Comparison of ENCODE assay signal across 9 mouse cellular contexts in the genomic region with DNA sequence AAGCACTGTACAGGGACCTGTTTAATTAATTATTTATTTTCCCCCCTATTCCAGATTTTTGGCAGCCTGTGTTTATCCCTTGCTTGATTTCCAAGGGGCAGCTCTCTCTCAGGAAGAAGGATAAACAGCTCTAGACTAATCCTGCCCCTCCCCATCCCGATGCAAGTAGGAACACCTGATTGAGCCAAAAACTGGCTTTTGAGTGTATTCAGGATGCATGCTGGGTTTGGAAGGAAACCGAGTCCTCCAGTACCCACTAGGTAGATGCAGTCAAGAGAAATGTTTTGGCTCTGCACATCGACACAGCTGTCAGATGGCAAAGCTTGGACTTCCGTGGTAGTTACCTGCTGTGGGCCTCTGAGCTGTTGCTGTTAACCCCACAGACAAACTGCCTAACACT. TPM values are rescaled to one million over a fixed set of nuclear protein-coding genes. Genes with fewer than 3 reads are reported as not detected.
DNase-seq lines count a peak whose midpoint lies in the region; ATAC-seq lines count a peak whose summit lies in the region.
"Had no signal": no experiment of that assay in that cellular context is flagged by ENCODE, and none has a peak within 500 bp of the region (broad histone marks: within the 10 kb centered on the region; RNA-seq: fewer than 3 reads in every experiment).

No protein-coding gene starts in this region.

- H3K4me1 ChIP-seq in limb, embryonic 13.5 days, result peaks cover 35% of the 10 kb centered on the region
- peaks cover 41% of the 10 kb centered on the region for H3K4me1 ChIP-seq in limb, embryonic 10.5 days
- H3K4me1 ChIP-seq in embryonic facial prominence, embryonic 14.5 days (ENCODE audit: control insufficient read depth, insufficient read depth, low read length), result peaks cover 7% of the 10 kb centered on the region; the same call in 1 of the 2 replicates
- peaks cover 58% of the 10 kb centered on the region for H3K4me1 ChIP-seq in hindbrain, embryonic 13.5 days (replicated peaks)
- peaks cover 36% of the 10 kb centered on the region for H3K4me1 ChIP-seq in midbrain, embryonic 16.5 days (ENCODE audit: control insufficient read depth, insufficient read depth, low read length)

- ATAC-seq in limb, embryonic 13.5 days (ENCODE audit: low FRiP score, low read depth), result no peak
- no peak for ATAC-seq in embryonic facial prominence, embryonic 14.5 days (ENCODE audit: low read depth)
- ATAC-seq in hindbrain, embryonic 13.5 days (ENCODE audit: low FRiP score), result no peak
- no peak for ATAC-seq in midbrain, embryonic 16.5 days
- ATAC-seq in monocyte, adult 5-6 weeks (replicated peaks; ENCODE audit: insufficient number of reproducible peaks, low FRiP score, low TSS enrichment, poor library complexity, severe bottlenecking), result no peak

- H3K9ac ChIP-seq in limb, embryonic 13.5 days, result no peak overlapping the region
- H3K9ac ChIP-seq in embryonic facial prominence, embryonic 14.5 days (ENCODE audit: low read depth, low read length), result no peak overlapping the region
- H3K9ac ChIP-seq in hindbrain, embryonic 13.5 days, result peak overlapping the region; percentile 92
- H3K9ac ChIP-seq in midbrain, embryonic 16.5 days (ENCODE audit: low read depth, low read length), result peak overlapping the region; percentile 95

- no peaks in the 10 kb centered on the region for H3K9me3 ChIP-seq in limb, embryonic 13.5 days
- no peaks in the 10 kb centered on the region for H3K9me3 ChIP-seq in limb, embryonic 10.5 days (replicated peaks)
- no peaks in the 10 kb centered on the region for H3K9me3 ChIP-seq in embryonic facial prominence, embryonic 14.5 days (ENCODE audit: control insufficient read depth, low read length)
- H3K9me3 ChIP-seq in hindbrain, embryonic 13.5 days, result no peaks in the 10 kb centered on the region
- no peaks in the 10 kb centered on the region for H3K9me3 ChIP-seq in midbrain, embryonic 16.5 days (replicated peaks; ENCODE audit: control insufficient read depth, low read length, poor library complexity, severe bottlenecking)

- H3K27ac ChIP-seq in limb, embryonic 13.5 days, result no peak overlapping the region
- H3K27ac ChIP-seq in limb, embryonic 10.5 days, result no peak overlapping the region
- H3K27ac ChIP-seq in embryonic facial prominence, embryonic 14.5 days (replicated peaks; ENCODE audit: low read depth, low read length), result no peak overlapping the region
- H3K27ac ChIP-seq in hindbrain, embryonic 13.5 days, result no peak overlapping the region
- peak overlapping the region; percentile 61; the same call in 1 of the 2 replicates for H3K27ac ChIP-seq in midbrain, embryonic 16.5 days (ENCODE audit: low read length)

- DNase-seq in limb, embryonic 10.5 days (ENCODE audit: low spot score), result no peak
- DNase-seq in embryonic facial prominence, embryonic 14.5 days (ENCODE audit: low spot score), result no peak
- DNase-seq in left cerebral cortex, adult 9 months (ENCODE audit: low spot score in 2 of 2), result no peak
- DNase-seq: adrenal gland, postnatal 25 days; heart, postnatal 10 days had no signal

- H3K36me3 ChIP-seq in limb, embryonic 13.5 days, result no peaks in the 10 kb centered on the region
- no peaks in the 10 kb centered on the region for H3K36me3 ChIP-seq in limb, embryonic 10.5 days
- no peaks in the 10 kb centered on the region for H3K36me3 ChIP-seq in embryonic facial prominence, embryonic 14.5 days (ENCODE audit: control insufficient read depth, insufficient read depth, low read length)
- no peaks in the 10 kb centered on the region for H3K36me3 ChIP-seq in hindbrain, embryonic 13.5 days
- no peaks in the 10 kb centered on the region for H3K36me3 ChIP-seq in midbrain, embryonic 16.5 days (ENCODE audit: control insufficient read depth, insufficient read depth, low read length)

- H3K27me3 ChIP-seq in limb, embryonic 13.5 days, result peaks cover 62% of the 10 kb centered on the region
- peaks cover 72% of the 10 kb centered on the region for H3K27me3 ChIP-seq in limb, embryonic 10.5 days (ENCODE audit: low read depth, poor library complexity, severe bottlenecking)
- peaks cover 46% of the 10 kb centered on the region for H3K27me3 ChIP-seq in embryonic facial prominence, embryonic 14.5 days (replicated peaks; ENCODE audit: control insufficient read depth, insufficient read depth, low read length)
- H3K27me3 ChIP-seq in hindbrain, embryonic 13.5 days, result 0 out of 2 replicates have a peak, but pooled peaks cover 8% of the 10 kb centered on the region
- no peaks in the 10 kb centered on the region for H3K27me3 ChIP-seq in midbrain, embryonic 16.5 days (ENCODE audit: control insufficient read depth, insufficient read depth, low read depth, low read length)

- 21% methylated on average over 4 of the region's 4 CpGs for WGBS in limb, embryonic 13.5 days
- 19% methylated on average over 4 of the region's 4 CpGs for WGBS in limb, embryonic 10.5 days
- WGBS in embryonic facial prominence, embryonic 14.5 days, result 15% methylated on average over 4 of the region's 4 CpGs
- WGBS in hindbrain, embryonic 13.5 days, result under 1% methylated on average over 4 of the region's 4 CpGs
- under 1% methylated on average over 4 of the region's 4 CpGs for WGBS in midbrain, embryonic 16.5 days

- no peak overlapping the region for H3K4me3 ChIP-seq in limb, embryonic 13.5 days
- no peak overlapping the region for H3K4me3 ChIP-seq in limb, embryonic 10.5 days
- 0 out of 2 replicates have a peak overlapping the region, but pooled peaks have one; percentile 74 for H3K4me3 ChIP-seq in embryonic facial prominence, embryonic 14.5 days (ENCODE audit: low read depth, low read length)
- H3K4me3 ChIP-seq in hindbrain, embryonic 13.5 days, result peak overlapping the region; percentile 81
- peak overlapping the region; percentile 75 for H3K4me3 ChIP-seq in midbrain, embryonic 16.5 days (ENCODE audit: low read depth, low read length)

- peak overlapping the region; percentile 99 for H3K4me2 ChIP-seq in limb, embryonic 13.5 days (replicated peaks)
- H3K4me2 ChIP-seq in embryonic facial prominence, embryonic 14.5 days (ENCODE audit: low read depth, low read length), result peak overlapping the region; percentile 97
- H3K4me2 ChIP-seq in hindbrain, embryonic 13.5 days, result peak overlapping the region; percentile 84
- peak overlapping the region; percentile 83 for H3K4me2 ChIP-seq in midbrain, embryonic 16.5 days (ENCODE audit: low read length)

RNA-seq across cellular contexts. Expression of gene Plxnc1, which starts 3.1 kb away (rescaled TPM):
- 2.0 and 2.7 TPM in 2 replicates for polyA plus RNA-seq in limb, embryonic 13.5 days (2015; fragmentation: Nextera tagmentation; extraction: Ambion mirVana)
- polyA plus RNA-seq in limb, embryonic 10.5 days (2016; fragmentation: Nextera tagmentation; extraction: Ambion mirVana), result 0.35 and 0.48 TPM in 2 replicates
- 3.7 and 4.3 TPM in 2 replicates for polyA plus RNA-seq in embryonic facial prominence, embryonic 14.5 days (2014; fragmentation: Nextera tagmentation; extraction: Ambion mirVana)
- polyA plus RNA-seq in hindbrain, embryonic 13.5 days (2015; fragmentation: Nextera tagmentation; extraction: Ambion mirVana), result 6.8 and 7.3 TPM in 2 replicates
- polyA plus RNA-seq in midbrain, embryonic 16.5 days (2015; fragmentation: Nextera tagmentation; extraction: Ambion mirVana), result 14.6 and 15.4 TPM in 2 replicates
- 16.6 to 34.4 TPM (median 24.1 TPM) in 3 replicates for total RNA-seq in monocyte, adult 5-6 weeks (2017)

Comparison
In these comparisons a context has a peak if more than half of its experiments do, and no peak if none do; other contexts are left out.
1. H3K4me3 ChIP-seq: peak in embryonic facial prominence, embryonic 14.5 days (single experiment), hindbrain, embryonic 13.5 days (single experiment) and midbrain, embryonic 16.5 days (single experiment); none in limb, embryonic 13.5 days (single experiment) and limb, embryonic 10.5 days (single experiment).
2. H3K9ac ChIP-seq: peak in hindbrain, embryonic 13.5 days (single experiment) and midbrain, embryonic 16.5 days (single experiment); none in limb, embryonic 13.5 days (single experiment) and embryonic facial prominence, embryonic 14.5 days (single experiment).
3. Peak in every context shown above with its lines, with median percentiles within 50 percentile points of each other: H3K4me2 ChIP-seq.